Mouse (Mus musculus): ENCODE results near the gene Ecpas. TPM values are rescaled to one million over a fixed set of nuclear protein-coding genes. Genes with fewer than 3 reads are reported as not detected.

Gene Ecpas
- polyA plus RNA-seq, 1 experiment = 25.0 TPM

GRCm38 (mm10) chr4:58911069-58911830, 1.3 kb downstream of the Ecpas start:
- no peak for DNase-seq (ENCODE audit: low spot score)

- no peak for DNase-seq (ENCODE audit: low spot score)
These were observed 2.1 kb downstream of the Ecpas start for GRCm38 (mm10) chr4:58910175-58911068.

GRCm38 (mm10) chr4:58907453-58907852, 5.1 kb downstream of the Ecpas start:
- DNase-seq (ENCODE audit: low spot score) = no peak

- no peak for DNase-seq (ENCODE audit: low spot score)
These were observed 14.2 kb downstream of the Ecpas start for GRCm38 (mm10) chr4:58898318-58898717.

- no peak for DNase-seq (ENCODE audit: low spot score)
These were observed 15.1 kb downstream of the Ecpas start for GRCm38 (mm10) chr4:58897436-58897835.

GRCm38 (mm10) chr4:58894399-58894798, 18.1 kb downstream of the Ecpas start:
- DNase-seq (ENCODE audit: low spot score) = no peak

- no peak for DNase-seq (ENCODE audit: low spot score)
These were observed 22.3 kb downstream of the Ecpas start for GRCm38 (mm10) chr4:58890035-58890782.

- DNase-seq (ENCODE audit: low spot score) = no peak
These were observed 24.0 kb downstream of the Ecpas start for GRCm38 (mm10) chr4:58888568-58888967.

GRCm38 (mm10) chr4:58887626-58888025, 24.9 kb downstream of the Ecpas start:
- no peak for DNase-seq (ENCODE audit: low spot score)

- no peak for DNase-seq (ENCODE audit: low spot score)
These were observed 25.8 kb downstream of the Ecpas start for GRCm38 (mm10) chr4:58886778-58887177.

- no peak for DNase-seq (ENCODE audit: low spot score)
These were observed 27.2 kb downstream of the Ecpas start for GRCm38 (mm10) chr4:58885341-58885740.

GRCm38 (mm10) chr4:58883841-58884240, 28.7 kb downstream of the Ecpas start:
- no peak for DNase-seq (ENCODE audit: low spot score)

- no peak for DNase-seq (ENCODE audit: low spot score)
These were observed 38.2 kb downstream of the Ecpas start for GRCm38 (mm10) chr4:58874373-58874772.

GRCm38 (mm10) chr4:58867242-58867641, 45.3 kb downstream of the Ecpas start:
- no peak for DNase-seq (ENCODE audit: low spot score)

- no peak for DNase-seq (ENCODE audit: low spot score)
These were observed 79.6 kb downstream of the Ecpas start for GRCm38 (mm10) chr4:58832908-58833307.

- no peak for DNase-seq (ENCODE audit: low spot score)
These were observed 86.6 kb downstream of the Ecpas start for GRCm38 (mm10) chr4:58825921-58826320.

GRCm38 (mm10) chr4:58787616-58788015, 124.9 kb downstream of the Ecpas start, which contains the start of gene Olfr267:
Olfr267 (minus strand) TSS chr4:58787716.
- DNase-seq (ENCODE audit: low spot score) = no peak

- DNase-seq (ENCODE audit: low spot score) = no peak
These were observed 125.9 kb downstream of the Ecpas start for GRCm38 (mm10) chr4:58786659-58787058.

- no peak for DNase-seq (ENCODE audit: low spot score)
These were observed 149.1 kb downstream of the Ecpas start for GRCm38 (mm10) chr4:58763417-58763816.

- DNase-seq (ENCODE audit: low spot score) = no peak
These were observed 163.0 kb downstream of the Ecpas start for GRCm38 (mm10) chr4:58749510-58749909.

- DNase-seq (ENCODE audit: low spot score) = peak; percentile 27
These were observed 163.4 kb downstream of the Ecpas start for GRCm38 (mm10) chr4:58749101-58749500.
